Mouse (Mus musculus) CD4-positive, CD25-positive, alpha-beta regulatory T cell, adult 4 months (primary cell): ENCODE results near the gene Hist1h1b. TPM values are rescaled to one million over a fixed set of nuclear protein-coding genes. Genes with fewer than 3 reads are reported as not detected.
A peak's percentile ranks its signal among the peaks of the same experiment; 100 is the strongest.
"Not testable (repeated sequence)": the region's sequence is repeated elsewhere in the genome, so short reads cannot be mapped to it uniquely, and the experiment has no call there.

Experiments used
- ATAC-seq: one replicate; pipeline ENCODE4 v1.8.0; 2017
- polyA plus RNA-seq, 2 experiments: library from polyadenylated mRNA; unstranded; fragments of 100-300 nt; shearing (Covaris generic); gene quantifications; one replicate each; pipeline ENCODE4 v1.2.1; 2017

The Hist1h1b gene
- polyA plus RNA-seq, result 1 to 10 TPM; 3.6 to 5.1 TPM

DNA sequence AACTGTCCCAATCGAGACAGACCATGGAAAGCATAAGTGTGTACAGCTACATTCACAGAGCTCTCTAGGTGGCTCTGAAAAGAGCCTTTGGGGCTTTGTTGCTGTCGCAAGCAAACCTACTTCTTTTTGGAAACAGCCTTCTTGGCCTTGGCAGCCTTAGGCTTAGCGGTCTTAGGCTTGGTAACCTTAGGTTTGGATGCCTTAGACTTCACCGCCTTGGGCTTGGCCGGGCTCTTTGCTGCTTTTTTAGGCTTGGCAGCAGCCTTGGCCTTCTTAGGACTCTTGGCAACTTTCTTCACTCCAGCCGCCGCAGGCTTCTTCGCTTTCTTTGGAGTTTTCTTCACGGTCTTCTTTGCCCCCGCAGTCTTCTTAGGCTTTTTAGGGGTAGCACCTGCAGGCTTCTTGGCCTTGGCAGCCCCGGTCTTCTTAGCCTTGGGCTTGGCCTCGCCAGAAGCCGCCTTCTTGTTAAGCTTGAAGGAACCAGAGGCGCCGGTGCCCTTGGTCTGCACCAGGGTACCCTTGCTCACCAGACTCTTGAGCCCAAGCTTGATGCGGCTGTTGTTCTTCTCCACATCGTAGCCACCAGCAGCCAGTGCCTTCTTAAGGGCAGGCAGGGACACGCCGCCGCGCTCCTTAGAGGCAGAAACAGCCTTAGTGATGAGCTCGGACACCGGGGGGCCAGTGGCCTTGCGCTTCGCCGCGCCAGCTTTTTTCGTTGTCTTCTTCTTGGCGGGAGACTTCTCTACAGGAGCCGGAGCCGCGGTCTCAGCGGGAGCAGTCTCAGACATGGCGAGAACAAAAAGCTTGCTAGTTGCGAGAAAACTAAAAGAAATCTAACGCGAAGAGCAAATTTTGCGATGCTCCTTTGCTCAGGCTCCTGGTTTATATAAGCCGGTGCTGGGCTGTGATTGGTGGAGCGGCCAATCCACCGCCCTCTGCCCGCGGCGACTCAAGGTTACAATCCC is at the start of gene Hist1h1b:
Gene Hist1h1b, minus strand, starts transcription at position 859 of the 965 bp plus-strand sequence.
- peak; percentile 6 for ATAC-seq

DNA sequence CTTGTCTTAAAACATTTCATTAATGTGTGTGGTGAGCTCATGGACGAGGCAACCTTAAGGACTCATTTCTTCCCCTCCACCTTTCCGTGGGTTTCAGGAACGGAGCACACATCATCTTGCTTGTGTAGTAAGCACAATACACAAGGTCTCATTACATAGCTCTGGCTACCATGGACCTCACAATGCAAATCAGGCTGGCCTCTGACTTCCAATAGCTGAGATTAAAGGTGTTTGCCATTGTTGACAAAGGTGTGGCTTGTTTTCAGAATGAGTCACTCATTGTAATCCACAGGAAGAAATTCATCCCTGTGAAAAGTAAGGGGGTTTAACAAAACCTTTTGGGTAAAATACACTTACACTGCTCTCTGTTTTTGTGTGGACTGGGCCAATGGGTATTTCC is 48.1 kb upstream of the Hist1h1b start:
- no peak for ATAC-seq

DNA sequence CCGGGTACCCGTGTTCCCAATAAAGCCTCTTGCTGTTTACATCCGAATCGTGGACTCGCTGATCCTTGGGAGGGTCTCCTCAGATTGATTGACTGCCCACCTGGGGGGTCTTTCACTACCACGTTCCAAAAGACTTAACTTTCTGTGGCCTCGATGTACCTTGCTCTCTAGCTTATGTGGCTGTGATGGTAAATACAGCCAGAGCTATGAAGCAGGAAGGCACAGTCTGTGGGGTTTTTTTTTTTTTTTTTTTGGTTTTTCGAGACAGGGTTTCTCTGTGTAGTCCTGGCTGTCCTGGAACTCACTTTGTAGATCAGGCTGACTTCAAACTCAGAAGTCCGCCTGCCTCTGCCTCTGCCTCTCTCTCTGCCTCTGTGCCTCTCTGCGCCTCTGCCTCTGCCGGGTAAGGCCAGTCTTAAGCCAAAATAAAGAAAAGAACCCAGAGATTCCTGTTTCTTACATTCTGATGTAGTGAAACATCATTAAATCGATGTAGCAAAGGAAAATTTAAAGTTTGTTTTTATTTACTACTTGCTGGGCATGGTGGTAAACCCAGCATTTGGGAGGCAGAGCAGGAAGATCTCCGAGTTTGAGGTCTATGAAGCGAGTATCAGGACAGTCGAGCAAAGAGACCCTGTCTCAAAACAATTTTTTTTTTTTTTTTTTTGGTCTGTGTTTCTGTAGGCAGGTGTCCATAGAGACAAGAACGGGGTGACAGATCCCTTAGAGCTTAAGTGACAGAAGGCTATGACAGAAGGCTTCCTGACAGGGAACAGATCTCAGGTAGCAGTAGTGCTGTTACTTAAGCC is 39.9 kb upstream of the Hist1h1b start:
- ATAC-seq, result peak; percentile 64

DNA sequence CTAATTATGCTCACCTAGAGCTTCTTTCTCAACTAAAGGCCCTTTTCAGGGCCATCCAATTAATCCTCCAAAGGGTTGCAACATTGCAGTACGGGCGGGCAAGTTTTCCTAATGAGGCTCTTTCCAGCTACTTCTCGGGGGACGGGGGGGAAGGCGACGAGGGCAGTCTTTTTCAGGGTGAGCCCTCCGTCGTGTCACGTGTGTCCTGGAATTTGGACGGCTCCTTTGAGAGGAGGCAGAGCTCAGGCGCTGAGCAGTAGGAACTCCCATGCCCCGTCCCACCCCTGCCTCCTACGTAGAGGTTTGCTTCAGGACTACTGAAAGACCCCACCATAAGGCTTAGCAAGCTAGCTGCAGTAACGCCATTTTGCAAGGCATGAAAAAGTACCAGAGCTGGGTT is 31.7 kb upstream of the Hist1h1b start:
- not testable (repeated sequence) for ATAC-seq

DNA sequence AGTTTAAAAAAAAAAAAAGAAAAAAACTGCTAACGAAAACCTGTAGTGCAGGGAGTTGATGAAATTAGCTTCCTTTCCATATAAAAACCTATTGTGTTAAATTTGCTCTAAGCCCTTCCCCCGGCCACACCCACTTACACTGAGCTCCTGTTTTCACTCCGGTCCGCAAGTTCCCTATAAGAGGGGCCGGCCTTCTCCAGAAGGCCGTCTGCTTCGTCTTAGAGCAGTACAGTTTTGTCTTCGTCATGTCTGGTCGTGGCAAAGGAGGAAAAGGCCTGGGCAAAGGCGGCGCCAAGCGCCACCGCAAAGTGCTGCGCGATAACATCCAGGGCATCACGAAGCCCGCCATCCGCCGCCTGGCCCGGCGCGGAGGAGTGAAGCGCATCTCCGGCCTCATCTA is 31.1 kb upstream of the Hist1h1b start, which contains the start of gene Hist1h4m:
Gene Hist1h4m, plus strand, starts transcription at position 208 of the 400 bp plus-strand sequence.
- ATAC-seq, result peak; percentile 46

DNA sequence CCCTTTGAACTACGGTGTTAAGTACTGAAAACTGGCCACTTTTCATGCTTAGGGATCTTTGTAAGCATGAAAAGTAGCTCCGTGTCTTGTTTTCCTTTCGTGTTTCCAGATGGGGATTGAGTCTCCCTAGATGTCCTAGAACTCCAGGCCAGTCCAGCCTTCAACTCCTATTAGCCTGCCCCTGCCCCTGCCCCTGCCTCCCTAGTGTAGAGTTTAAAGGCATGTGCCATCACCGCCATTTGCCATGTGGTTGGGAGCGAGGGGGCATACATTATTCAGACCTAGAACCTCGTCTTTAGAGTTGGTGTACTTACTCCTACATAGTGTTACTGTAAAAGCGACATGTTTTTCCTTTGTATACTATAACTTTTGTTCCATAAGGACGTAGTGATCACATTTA is 30.6 kb upstream of the Hist1h1b start:
- not testable (repeated sequence) for ATAC-seq

DNA sequence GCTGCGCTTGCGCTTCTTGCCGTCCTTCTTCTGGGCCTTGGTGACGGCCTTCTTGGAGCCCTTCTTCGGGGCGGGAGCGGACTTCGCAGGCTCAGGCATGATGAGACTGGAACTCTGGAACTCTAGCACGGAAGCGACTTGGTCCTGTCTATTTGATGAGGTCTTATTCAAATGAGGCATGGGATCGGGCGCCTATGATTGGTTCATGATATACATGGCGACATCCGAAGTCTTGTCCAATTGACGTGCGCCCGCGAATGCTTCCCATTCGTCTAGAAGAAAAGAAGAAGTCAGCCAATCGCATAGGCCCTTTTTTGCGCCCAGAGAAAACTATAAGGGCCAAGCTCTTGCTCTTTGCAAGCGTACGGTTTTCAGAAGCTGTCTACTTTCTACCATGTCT is 29.6 kb upstream of the Hist1h1b start, which contains the start of the genes Hist1h2bq and Hist1h2ao:
Gene Hist1h2bq, minus strand, starts transcription at position 125 of the 400 bp plus-strand sequence.
Gene Hist1h2ao, plus strand, starts transcription at position 393 of the 400 bp plus-strand sequence.
- peak; percentile 88 for ATAC-seq

DNA sequence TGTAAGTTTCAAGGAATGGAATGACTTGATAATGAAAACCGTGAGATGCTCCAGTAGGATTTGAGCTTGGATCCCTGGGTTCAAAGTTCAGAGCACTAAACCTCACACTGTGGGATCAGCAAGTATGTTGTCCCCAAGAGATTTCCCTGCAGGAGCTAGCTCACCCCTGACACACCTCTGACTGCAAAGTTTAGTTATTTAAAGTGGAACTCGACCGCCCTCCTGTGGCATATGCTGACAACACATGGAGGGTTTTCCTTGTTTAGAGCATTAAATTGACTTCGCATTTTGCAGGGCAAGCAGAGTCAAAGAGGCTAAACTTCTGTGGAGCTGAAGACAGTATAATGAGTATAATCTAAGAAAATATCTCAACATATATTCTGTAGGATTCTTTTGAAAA is 22.6 kb upstream of the Hist1h1b start:
- ATAC-seq, result peak; percentile 96

DNA sequence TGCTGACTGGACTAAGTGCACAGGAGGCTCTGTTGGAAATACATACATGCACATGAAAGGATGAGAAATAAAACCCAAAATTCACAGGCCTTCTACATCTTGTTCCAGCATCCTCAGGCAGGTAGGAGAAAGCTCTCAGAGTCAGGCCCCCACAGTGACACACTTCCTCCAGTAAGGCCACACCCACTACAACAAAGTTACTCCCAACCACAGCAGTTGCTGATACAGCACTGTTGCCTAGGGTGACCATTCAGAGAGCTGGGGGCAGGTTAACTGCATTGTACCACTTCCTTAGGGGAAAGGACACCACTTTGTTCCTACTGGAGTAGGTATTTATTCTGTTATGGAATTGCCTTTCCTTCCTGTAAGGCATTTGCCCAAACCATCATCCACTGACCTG is 16.7 kb upstream of the Hist1h1b start:
- ATAC-seq, result peak; percentile 53

DNA sequence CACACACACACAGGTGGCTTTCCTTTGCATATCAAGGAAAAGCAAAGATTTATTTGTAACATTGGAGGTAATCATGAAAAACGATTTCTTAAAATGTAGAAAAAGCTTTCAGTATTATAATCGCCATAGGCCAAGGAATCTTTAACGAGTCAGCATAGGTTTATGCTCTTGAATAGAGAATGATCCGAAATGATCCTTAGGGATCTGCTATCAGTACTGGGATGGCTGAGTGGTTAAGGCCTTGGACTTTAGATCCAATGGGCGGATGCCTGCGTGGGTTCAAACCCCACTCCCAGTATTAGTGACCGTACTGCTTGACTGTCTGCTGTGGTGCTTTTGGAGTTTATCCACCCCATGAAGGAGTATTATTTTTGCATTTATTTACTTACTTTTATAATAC is 15.2 kb upstream of the Hist1h1b start:
- no peak for ATAC-seq

DNA sequence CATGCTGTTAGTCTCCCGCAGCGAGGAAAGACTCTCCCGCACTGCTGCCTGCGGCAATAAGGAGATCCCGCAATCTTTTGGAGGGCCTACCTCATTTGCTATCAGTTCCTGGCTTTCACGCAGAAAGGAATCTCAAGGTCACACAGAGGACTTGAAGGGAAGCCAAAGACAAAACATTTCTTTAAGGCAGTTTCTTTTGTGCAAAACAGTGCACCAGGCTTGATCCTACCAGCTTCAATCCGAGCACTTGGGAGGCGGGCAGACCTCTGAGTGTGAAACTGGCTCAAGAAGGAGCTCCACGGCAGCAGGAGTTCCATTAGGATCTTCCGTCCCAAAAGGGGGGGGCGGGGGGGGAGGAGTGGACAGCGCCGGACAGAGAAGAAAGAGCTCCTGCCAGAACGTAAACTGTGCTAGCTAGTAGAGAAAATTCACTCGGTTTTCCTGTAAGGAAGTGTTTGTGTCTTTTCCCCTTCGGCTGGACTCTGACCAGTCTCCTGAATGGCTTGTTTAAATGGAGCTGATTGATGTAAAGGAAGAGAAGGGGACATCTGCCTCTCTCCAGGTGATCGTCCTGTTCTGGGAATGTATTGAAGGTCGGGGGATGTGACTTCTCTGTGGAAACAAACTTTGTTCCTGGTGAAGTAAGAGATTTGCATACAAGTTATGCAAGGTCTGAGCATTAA is 10.3 kb upstream of the Hist1h1b start:
- ATAC-seq, result no peak

DNA sequence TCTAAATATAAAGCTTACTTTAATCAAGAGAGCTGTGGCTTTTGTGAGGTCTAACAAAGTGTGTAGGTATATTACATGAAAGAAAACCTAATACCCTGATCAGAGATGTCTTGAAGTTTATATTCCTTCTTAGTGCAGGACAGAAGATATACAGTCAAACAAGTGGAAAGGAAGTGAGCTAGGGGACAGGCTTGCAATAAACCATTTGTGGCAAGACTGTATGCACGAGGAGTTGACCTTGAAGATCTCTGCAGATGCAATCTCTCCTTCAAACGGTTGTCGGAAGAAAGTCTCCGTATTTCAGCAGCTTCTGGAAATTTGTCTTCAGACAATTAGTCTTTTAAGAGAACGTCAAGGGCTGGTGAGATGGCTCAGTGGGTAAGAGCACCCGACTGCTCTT is 9.5 kb upstream of the Hist1h1b start:
- no peak for ATAC-seq

DNA sequence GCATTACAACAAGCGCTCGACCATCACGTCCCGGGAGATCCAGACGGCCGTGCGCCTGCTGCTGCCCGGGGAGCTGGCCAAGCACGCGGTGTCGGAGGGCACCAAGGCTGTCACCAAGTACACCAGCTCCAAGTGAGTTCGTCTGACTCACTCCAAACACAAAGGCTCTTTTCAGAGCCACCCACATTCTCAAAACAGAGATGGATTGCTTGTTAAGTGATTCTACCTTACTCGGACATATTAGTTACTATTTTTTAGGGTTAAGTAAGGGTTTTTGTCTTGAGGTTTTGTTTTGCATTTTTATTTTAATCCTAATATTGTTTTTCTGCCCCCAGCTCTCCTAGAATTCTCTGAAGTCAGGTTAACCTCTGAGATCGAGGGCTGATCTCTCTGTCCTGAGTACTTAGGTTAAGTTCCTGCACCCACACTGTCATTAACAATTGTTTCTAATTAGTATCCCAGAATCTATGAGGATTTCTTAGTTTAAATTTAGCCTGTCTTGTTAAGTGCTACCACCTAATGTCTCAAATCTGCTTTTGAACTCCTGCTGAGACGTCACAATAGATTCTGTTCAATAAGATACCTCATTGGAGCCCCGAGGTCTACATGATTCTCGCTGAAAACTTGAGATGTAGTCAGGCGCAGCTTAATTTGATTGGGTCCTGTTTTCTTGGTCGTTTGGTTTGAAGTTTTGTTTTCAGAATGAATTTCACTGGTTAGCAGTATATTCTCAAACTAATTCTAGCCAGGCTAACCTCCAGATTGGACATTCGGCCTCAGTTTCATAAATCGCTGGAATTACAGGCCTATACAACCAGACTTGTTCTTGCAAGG is 7.6 kb upstream of the Hist1h1b start:
- ATAC-seq, result no peak

DNA sequence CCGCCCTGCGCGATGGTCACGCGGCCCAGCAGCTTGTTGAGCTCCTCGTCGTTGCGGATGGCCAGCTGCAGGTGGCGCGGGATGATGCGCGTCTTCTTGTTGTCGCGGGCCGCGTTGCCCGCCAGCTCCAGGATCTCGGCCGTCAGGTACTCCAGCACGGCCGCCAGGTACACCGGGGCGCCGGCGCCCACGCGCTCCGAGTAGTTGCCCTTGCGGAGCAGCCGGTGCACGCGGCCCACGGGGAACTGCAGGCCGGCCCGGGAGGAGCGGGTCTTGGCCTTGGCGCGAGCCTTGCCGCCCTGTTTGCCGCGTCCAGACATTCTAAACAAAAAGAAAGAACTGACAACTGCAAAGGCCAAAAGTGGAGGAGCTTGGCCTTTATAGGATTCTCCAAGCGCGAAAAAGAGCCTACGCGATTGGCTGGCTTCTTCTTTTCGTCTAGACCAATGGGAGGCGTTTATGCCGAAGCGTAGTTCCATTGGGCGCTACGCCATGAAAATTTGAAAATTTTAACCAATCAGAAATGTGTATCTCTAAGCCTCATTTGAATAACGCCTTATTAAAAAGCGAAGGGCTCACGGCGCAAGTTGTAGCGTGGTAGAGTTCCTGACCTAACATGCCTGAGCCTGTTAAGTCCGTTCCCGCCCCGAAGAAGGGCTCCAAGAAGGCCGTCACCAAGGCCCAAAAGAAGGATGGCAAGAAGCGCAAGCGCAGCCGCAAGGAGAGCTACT is 6.6 kb upstream of the Hist1h1b start, which contains the start of the genes Hist1h2an and Hist1h2bp:
Gene Hist1h2an, minus strand, starts transcription at position 320 of the 731 bp plus-strand sequence.
Gene Hist1h2bp, plus strand, starts transcription at position 563 of the 731 bp plus-strand sequence.
- ATAC-seq, result peak; percentile 90

DNA sequence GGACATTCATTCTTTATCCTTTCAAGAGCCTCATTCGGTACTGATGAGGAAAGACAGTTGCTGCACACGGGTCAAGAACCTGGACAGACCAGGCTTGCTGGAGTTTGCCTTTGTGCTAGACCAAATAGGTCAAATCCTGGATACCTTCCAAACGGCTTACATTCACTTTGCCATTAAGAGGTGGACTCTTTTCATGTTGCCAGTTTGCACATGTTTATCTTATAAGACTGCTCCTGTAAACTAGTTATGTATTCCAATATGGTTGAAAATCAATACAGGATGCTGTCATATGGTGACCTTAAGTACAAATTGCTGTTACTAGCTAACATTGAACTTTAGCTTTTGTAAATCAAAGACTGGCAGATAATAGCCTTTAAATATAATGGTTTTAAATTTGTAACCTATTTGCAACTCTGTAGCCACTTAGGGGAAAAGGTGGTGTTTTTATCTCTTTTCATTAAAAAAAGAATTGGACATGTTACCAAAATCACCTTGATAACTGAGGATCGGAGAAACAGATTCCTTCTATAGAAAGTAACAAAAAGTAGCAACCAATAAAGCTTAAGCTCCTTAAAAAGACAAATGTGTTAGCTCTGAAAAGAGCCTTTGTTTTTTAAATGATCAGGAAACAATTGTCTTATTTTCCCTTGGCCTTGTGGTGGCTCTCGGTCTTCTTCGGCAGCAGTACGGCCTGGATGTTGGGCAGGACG is 5.9 kb upstream of the Hist1h1b start:
- no peak for ATAC-seq

DNA sequence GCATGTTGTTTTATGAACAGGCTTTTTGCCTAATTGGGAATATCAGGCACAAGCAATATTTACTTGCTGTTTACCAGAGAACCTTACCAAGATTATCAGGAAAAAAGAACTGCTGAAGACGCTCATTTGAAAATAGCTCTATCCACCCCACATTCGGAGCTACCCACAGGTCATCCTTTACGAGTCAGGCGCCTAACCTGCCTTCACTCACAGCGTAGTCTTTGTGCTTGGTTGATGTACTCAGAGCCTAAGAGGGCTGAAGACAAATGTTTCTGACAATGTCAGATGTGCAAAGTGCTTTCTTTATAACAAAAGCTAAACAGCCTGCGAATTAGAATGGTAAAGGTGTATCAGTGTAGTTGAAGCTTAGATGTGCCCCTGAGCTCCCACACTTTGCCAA is 3.9 kb upstream of the Hist1h1b start:
- no peak for ATAC-seq

DNA sequence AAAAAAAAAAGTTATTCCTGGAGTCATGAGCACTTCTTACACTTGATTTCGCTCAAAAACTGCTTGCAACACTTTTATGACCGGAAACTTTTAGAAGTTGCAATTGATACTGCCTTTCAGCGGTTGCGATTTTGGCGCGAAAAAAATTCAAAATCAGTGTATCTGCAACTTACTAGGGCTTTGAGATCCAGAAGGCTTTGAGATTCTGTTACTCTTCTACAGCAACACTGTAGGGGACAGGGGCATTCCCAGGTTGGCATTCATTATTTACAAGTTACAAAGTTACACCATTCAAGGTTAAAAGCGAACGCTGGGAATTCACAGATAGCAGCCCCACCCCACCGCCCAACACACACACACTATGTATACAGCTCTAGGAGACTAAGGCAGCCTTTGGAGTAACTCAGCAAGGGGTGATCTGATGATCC is 3.3 kb upstream of the Hist1h1b start:
- no peak for ATAC-seq

DNA sequence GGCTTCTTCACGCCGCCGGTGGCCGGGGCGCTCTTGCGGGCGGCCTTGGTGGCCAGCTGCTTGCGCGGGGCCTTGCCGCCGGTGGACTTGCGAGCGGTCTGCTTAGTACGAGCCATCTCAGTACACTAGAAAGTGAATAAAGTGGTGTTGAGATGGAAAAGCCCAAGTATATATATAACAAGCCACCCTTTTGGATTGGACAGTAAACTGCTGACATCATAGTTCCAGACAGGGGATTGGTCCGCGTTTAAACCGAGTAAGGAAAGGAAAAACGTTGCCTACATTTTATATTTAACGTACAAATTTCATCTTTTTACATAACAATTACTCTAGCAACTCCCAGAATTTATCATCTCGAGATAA is 2.8 kb upstream of the Hist1h1b start, which contains the start of gene Hist1h3i:
Gene Hist1h3i, minus strand, starts transcription at position 116 of the 363 bp plus-strand sequence.
- peak; percentile 62 for ATAC-seq

DNA sequence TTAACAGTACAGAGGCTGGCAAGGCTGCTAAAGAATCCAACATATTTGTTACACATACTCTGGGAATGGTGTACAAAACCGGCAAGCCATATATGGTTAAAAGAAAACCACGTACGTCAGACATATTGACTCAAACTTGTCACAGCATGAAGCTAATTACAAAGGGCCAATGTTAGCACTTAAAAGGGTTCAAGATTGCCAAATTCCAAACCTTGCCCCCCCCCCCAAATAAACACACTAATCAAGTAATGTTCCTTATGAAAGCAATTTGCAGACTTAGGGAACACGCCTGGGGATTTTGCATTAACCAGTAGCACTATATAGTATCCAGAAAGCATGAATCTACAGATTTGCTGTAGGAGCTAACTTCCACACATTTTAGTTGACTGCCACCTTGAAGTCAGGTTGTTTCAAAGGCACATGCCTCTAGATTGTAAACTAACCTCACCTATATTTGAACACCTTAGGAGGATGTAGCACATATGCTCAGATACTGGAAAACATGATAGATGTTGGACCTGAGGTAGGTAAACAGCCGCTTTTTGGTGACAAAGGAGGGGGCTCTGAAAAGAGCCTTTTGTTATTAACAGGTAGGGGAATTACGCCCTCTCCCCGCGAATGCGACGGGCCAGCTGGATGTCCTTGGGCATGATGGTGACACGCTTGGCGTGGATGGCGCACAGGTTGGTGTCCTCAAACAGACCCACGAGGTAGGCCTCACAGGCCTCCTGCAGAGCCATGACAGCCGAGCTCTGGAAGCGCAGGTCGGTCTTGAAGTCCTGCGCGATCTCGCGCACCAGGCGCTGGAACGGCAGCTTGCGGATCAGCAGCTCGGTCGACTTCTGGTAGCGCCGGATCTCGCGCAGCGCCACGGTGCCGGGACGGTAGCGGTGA is 2.2 kb upstream of the Hist1h1b start:
- ATAC-seq, result not testable (repeated sequence)
